Mouse (Mus musculus): ENCODE data around the gene Gpx8. TPM values are rescaled to one million over a fixed set of nuclear protein-coding genes. Genes with fewer than 3 reads are reported as not detected.

Gpx8 gene
- polyA plus RNA-seq, 1 experiment: 68.8 TPM

- H3K4me3 ChIP-seq: peak overlapping the region; percentile 51
- H3ac ChIP-seq (ENCODE audit: control insufficient read depth, insufficient read length): no peak overlapping the region
- no peaks in the 10 kb centered on the region for H3K27me3 ChIP-seq (ENCODE audit: control insufficient read depth, insufficient read depth, insufficient read length)
- peak overlapping the region; percentile 91 for H3K4me2 ChIP-seq (ENCODE audit: low read depth)
- H3K79me2 ChIP-seq (ENCODE audit: control insufficient read depth, insufficient read depth): peaks cover 29% of the 10 kb centered on the region
- TF ChIP-seq USF1 (IDR thresholded peaks at IDR 0.05; ENCODE audit: low read depth): no peak
- TF ChIP-seq REST (IDR thresholded peaks at IDR 0.05; ENCODE audit: insufficient read depth, insufficient read length): no peak
- TF ChIP-seq SRF (IDR thresholded peaks at IDR 0.05; ENCODE audit: control insufficient read depth, insufficient read length, low read depth): no peak
- TF ChIP-seq TCF3 (IDR thresholded peaks at IDR 0.05; ENCODE audit: insufficient read length, low read depth): no peak
- TF ChIP-seq CEBPB (IDR thresholded peaks at IDR 0.05; ENCODE audit: insufficient read depth, poor library complexity, severe bottlenecking): no peak
- TF ChIP-seq POLR2A (IDR thresholded peaks at IDR 0.05; ENCODE audit: insufficient read length, low read depth): no peak
- no peak for TF ChIP-seq MYOD1 (IDR thresholded peaks at IDR 0.05; ENCODE audit: control insufficient read depth in 1 of 3, insufficient read length in 2 of 3, low read depth in 2 of 3)
- no peak for TF ChIP-seq E2F4 (IDR thresholded peaks at IDR 0.05; ENCODE audit: insufficient read depth)
- TF ChIP-seq MAX (IDR thresholded peaks at IDR 0.05; ENCODE audit: low read depth): no peak
- H3K36me3 ChIP-seq (ENCODE audit: control insufficient read depth, insufficient read depth): no peaks in the 10 kb centered on the region
Observed at GRCm38 (mm10) chr13:113044876-113045275, 1.3 kb downstream of the Gpx8 start.

- peak overlapping the region; percentile 93 for H3K4me2 ChIP-seq (ENCODE audit: low read depth)
- TF ChIP-seq MYOG (IDR thresholded peaks at IDR 0.05; ENCODE audit: control insufficient read depth in 1 of 3, insufficient read depth in 1 of 3, insufficient read length in 2 of 3, low read depth in 2 of 3) (peak in 1 of 3 experiments; percentile 34), TCF3 (IDR thresholded peaks at IDR 0.05; ENCODE audit: insufficient read length, low read depth) (no peak)
- H3ac ChIP-seq (ENCODE audit: control insufficient read depth, insufficient read length): no peak overlapping the region
- H3K4me3 ChIP-seq: peak overlapping the region; percentile 27
- no peaks in the 10 kb centered on the region for H3K36me3 ChIP-seq (ENCODE audit: control insufficient read depth, insufficient read depth)
- no peaks in the 10 kb centered on the region for H3K79me2 ChIP-seq (ENCODE audit: control insufficient read depth, insufficient read depth)
- H3K27me3 ChIP-seq (ENCODE audit: control insufficient read depth, insufficient read depth, insufficient read length): no peaks in the 10 kb centered on the region
Observed at GRCm38 (mm10) chr13:113035852-113036251, 10.4 kb downstream of the Gpx8 start.

GRCm38 (mm10) chr13:113034950-113035421 is 11.2 kb downstream of the Gpx8 start, which contains the start of gene Cdc20b:
TSS of gene Cdc20b (plus strand) at chr13:113035111.
- Histone ChIP-seq H3ac (ENCODE audit: control insufficient read depth, insufficient read length) (peak within 1 kb of the TSS; percentile 38), H3K27me3 (ENCODE audit: control insufficient read depth, insufficient read depth, insufficient read length) (no peaks in the 10 kb centered on the region), H3K4me2 (ENCODE audit: low read depth) (peak within 1 kb of the TSS; percentile 93), H3K36me3 (ENCODE audit: control insufficient read depth, insufficient read depth) (no peaks in the 10 kb centered on the region), H3K79me2 (ENCODE audit: control insufficient read depth, insufficient read depth) (no peaks in the 10 kb centered on the region), H3K4me3 (peak within 1 kb of the TSS; percentile 27)
- TF ChIP-seq TCF12 (IDR thresholded peaks at IDR 0.05; ENCODE audit: insufficient read depth, poor library complexity, severe bottlenecking) (no peak), E2F4 (IDR thresholded peaks at IDR 0.05; ENCODE audit: insufficient read depth) (peak; percentile 77)

- Histone ChIP-seq H3ac (ENCODE audit: control insufficient read depth, insufficient read length) (peak overlapping the region; percentile 38), H3K79me2 (ENCODE audit: control insufficient read depth, insufficient read depth) (no peaks in the 10 kb centered on the region), H3K27me3 (ENCODE audit: control insufficient read depth, insufficient read depth, insufficient read length) (no peaks in the 10 kb centered on the region), H3K36me3 (ENCODE audit: control insufficient read depth, insufficient read depth) (no peaks in the 10 kb centered on the region), H3K4me3 (peak overlapping the region; percentile 27), H3K4me2 (ENCODE audit: low read depth) (peak overlapping the region; percentile 93)
- TF ChIP-seq USF1 (IDR thresholded peaks at IDR 0.05; ENCODE audit: low read depth) (no peak), MAX (IDR thresholded peaks at IDR 0.05; ENCODE audit: low read depth) (no peak), TCF12 (IDR thresholded peaks at IDR 0.05; ENCODE audit: insufficient read depth, poor library complexity, severe bottlenecking) (no peak), MYOG (IDR thresholded peaks at IDR 0.05; ENCODE audit: control insufficient read depth in 1 of 3, insufficient read depth in 1 of 3, insufficient read length in 2 of 3, low read depth in 2 of 3) (no peak), E2F4 (IDR thresholded peaks at IDR 0.05; ENCODE audit: insufficient read depth) (no peak), MYOD1 (IDR thresholded peaks at IDR 0.05; ENCODE audit: control insufficient read depth in 1 of 3, insufficient read length in 2 of 3, low read depth in 2 of 3) (no peak), POLR2A (IDR thresholded peaks at IDR 0.05; ENCODE audit: insufficient read length, low read depth) (no peak), CEBPB (IDR thresholded peaks at IDR 0.05; ENCODE audit: insufficient read depth, poor library complexity, severe bottlenecking) (no peak), TCF3 (IDR thresholded peaks at IDR 0.05; ENCODE audit: insufficient read length, low read depth) (no peak), SRF (IDR thresholded peaks at IDR 0.05; ENCODE audit: control insufficient read depth, insufficient read length, low read depth) (no peak), REST (IDR thresholded peaks at IDR 0.05; ENCODE audit: insufficient read depth, insufficient read length) (no peak), POLR2AphosphoS2 (IDR thresholded peaks at IDR 0.05; ENCODE audit: insufficient read length, low read depth) (no peak)
Observed at GRCm38 (mm10) chr13:113034271-113034886, 11.8 kb downstream of the Gpx8 start.

- no peak overlapping the region for H3K4me2 ChIP-seq (ENCODE audit: low read depth)
- H3K79me2 ChIP-seq (ENCODE audit: control insufficient read depth, insufficient read depth): no peaks in the 10 kb centered on the region
- no peak overlapping the region for H3ac ChIP-seq (ENCODE audit: control insufficient read depth, insufficient read length)
- no peak overlapping the region for H3K4me3 ChIP-seq
- H3K27me3 ChIP-seq (ENCODE audit: control insufficient read depth, insufficient read depth, insufficient read length): no peaks in the 10 kb centered on the region
- TF ChIP-seq REST (IDR thresholded peaks at IDR 0.05; ENCODE audit: insufficient read depth, insufficient read length) (no peak), E2F4 (IDR thresholded peaks at IDR 0.05; ENCODE audit: insufficient read depth) (no peak), SRF (IDR thresholded peaks at IDR 0.05; ENCODE audit: control insufficient read depth, insufficient read length, low read depth) (no peak), POLR2AphosphoS2 (IDR thresholded peaks at IDR 0.05; ENCODE audit: insufficient read length, low read depth) (no peak), MYOD1 (IDR thresholded peaks at IDR 0.05; ENCODE audit: control insufficient read depth in 1 of 3, insufficient read length in 2 of 3, low read depth in 2 of 3) (no peak), MYOG (IDR thresholded peaks at IDR 0.05; ENCODE audit: control insufficient read depth in 1 of 3, insufficient read depth in 1 of 3, insufficient read length in 2 of 3, low read depth in 2 of 3) (no peak), MAX (IDR thresholded peaks at IDR 0.05; ENCODE audit: low read depth) (no peak), POLR2A (IDR thresholded peaks at IDR 0.05; ENCODE audit: insufficient read length, low read depth) (no peak), TCF3 (IDR thresholded peaks at IDR 0.05; ENCODE audit: insufficient read length, low read depth) (no peak), CEBPB (IDR thresholded peaks at IDR 0.05; ENCODE audit: insufficient read depth, poor library complexity, severe bottlenecking) (no peak), USF1 (IDR thresholded peaks at IDR 0.05; ENCODE audit: low read depth) (no peak), TCF12 (IDR thresholded peaks at IDR 0.05; ENCODE audit: insufficient read depth, poor library complexity, severe bottlenecking) (no peak)
- no peaks in the 10 kb centered on the region for H3K36me3 ChIP-seq (ENCODE audit: control insufficient read depth, insufficient read depth)
Observed at GRCm38 (mm10) chr13:113032831-113033230, 13.4 kb downstream of the Gpx8 start.

All from myocyte (in vitro differentiated cells).